Mouse (Mus musculus) G1E (cell line): ENCODE results near the gene Ifi208.
"Not testable (repeated sequence)": the region's sequence is repeated elsewhere in the genome, so short reads cannot be mapped to it uniquely, and the experiment has no call there.

ENCODE experiments used
- GATA1 ChIP-seq: IDR thresholded peaks from 2 replicates; pipeline ENCODE4 v1.6.1; 2012; ENCODE audit warnings: borderline replicate concordance, low read length, inconsistent platforms, mixed read lengths
- GATA2 ChIP-seq: IDR thresholded peaks from 2 replicates; pipeline ENCODE4 v1.6.1; 2012; ENCODE audit warnings: low read depth, low read length, inconsistent platforms, borderline replicate concordance

GRCm38 (mm10) chr1:173630622-173631021 lies 42.9 kb upstream of the Ifi208 start, which contains the start of gene Ifi209:
- not testable (repeated sequence) for TF ChIP-seq GATA1, GATA2
